Mouse (Mus musculus) forebrain, embryonic 13.5 days (tissue): ENCODE data around the gene Gm10318. TPM values are rescaled to one million over a fixed set of nuclear protein-coding genes. Genes with fewer than 3 reads are reported as not detected.

ENCODE experiments used
- ATAC-seq: fragments of 200-750 bp; cut with Nextera tagmentation; 2 replicates; pipeline ENCODE4 v1.8.0; 2017
- H3K27ac ChIP-seq: fragments of 300-500 bp; sonication (generic); 2 replicates; pipeline ENCODE4 v1.5.1; 2015; ENCODE audit warnings: inconsistent platforms, mild to moderate bottlenecking, moderate library complexity
- H3K27me3 ChIP-seq: fragments of 300-500 bp; sonication (generic); 2 replicates; pipeline ENCODE4 v1.6.1; 2015; ENCODE audit warnings: mild to moderate bottlenecking, inconsistent platforms
- H3K36me3 ChIP-seq: fragments of 300-500 bp; sonication (generic); 2 replicates; pipeline ENCODE4 v1.6.1; 2015; ENCODE audit warnings: mild to moderate bottlenecking, inconsistent platforms; ENCODE audit not compliant: poor library complexity, severe bottlenecking
- H3K4me1 ChIP-seq: fragments of 300-500 bp; sonication (generic); 2 replicates; pipeline ENCODE4 v1.6.1; 2015; ENCODE audit warnings: inconsistent platforms
- H3K4me2 ChIP-seq: fragments of 300-500 bp; sonication (generic); 2 replicates; pipeline ENCODE4 v1.6.1; 2015; ENCODE audit warnings: inconsistent platforms, mild to moderate bottlenecking, moderate library complexity
- H3K4me3 ChIP-seq: fragments of 300-500 bp; sonication (generic); 2 replicates; pipeline ENCODE4 v1.5.1; 2015; ENCODE audit warnings: mild to moderate bottlenecking, inconsistent platforms
- H3K9ac ChIP-seq: fragments of 300-500 bp; sonication (generic); 2 replicates; pipeline ENCODE4 v1.6.1; 2015; ENCODE audit warnings: mild to moderate bottlenecking, inconsistent platforms
- H3K9me3 ChIP-seq: fragments of 300-500 bp; sonication (generic); replicated peaks from 2 replicates; pipeline ENCODE4 v1.6.1; 2016; ENCODE audit warnings: inconsistent platforms
- WGBS: fragments of 180-500 bp; shearing (Covaris S2); methylation state at CpG from one replicate; pipeline ENCODE4 v1.1.7; 2015; 5-methylcytosine and 5-hydroxymethylcytosine counted together
- polyA plus RNA-seq: library from polyadenylated mRNA; unstranded; fragments of >200 nt; fragmentation: Nextera tagmentation; extraction: Ambion mirVana; gene quantifications from 2 replicates; pipeline ENCODE4 v1.2.1, GENCODE M21; 2015

The Gm10318 gene
- polyA plus RNA-seq, 1 experiment from 2014 or later = not detected

GRCm38 (mm10) chr10:77861675-77862074 is 9.0 kb downstream of the Gm10318 start, which contains the start of gene Gm3285:
Gm3285 (plus strand) TSS chr10:77861975.
- H3K36me3 ChIP-seq = no peaks in the 10 kb centered on the region
- no peak within 1 kb of the TSS for H3K9ac ChIP-seq
- no peaks in the 10 kb centered on the region; the same call in 1 of the 2 replicates for H3K27me3 ChIP-seq
- no peak within 1 kb of the TSS for H3K4me3 ChIP-seq
- H3K4me2 ChIP-seq = no peak within 1 kb of the TSS
- no peak for ATAC-seq
- 0 out of 2 replicates have a peak, but pooled peaks cover 5% of the 10 kb centered on the region for H3K4me1 ChIP-seq
- no peaks in the 10 kb centered on the region for H3K9me3 ChIP-seq
- WGBS = 45% methylated on average over 7 of the region's 7 CpGs
- no peak within 1 kb of the TSS for H3K27ac ChIP-seq

GRCm38 (mm10) chr10:77864067-77864761 is 11.6 kb downstream of the Gm10318 start:
- H3K4me2 ChIP-seq = peak overlapping the region; percentile 44
- no peaks in the 10 kb centered on the region for H3K9me3 ChIP-seq
- no peak overlapping the region for H3K27ac ChIP-seq
- peak overlapping the region; percentile 27; the same call in 1 of the 2 replicates for H3K9ac ChIP-seq
- H3K36me3 ChIP-seq = no peaks in the 10 kb centered on the region
- H3K27me3 ChIP-seq = no peaks in the 10 kb centered on the region; the same call in 1 of the 2 replicates
- peak overlapping the region; percentile 17; the same call in 1 of the 2 replicates for H3K4me3 ChIP-seq
- H3K4me1 ChIP-seq = 0 out of 2 replicates have a peak, but pooled peaks cover 5% of the 10 kb centered on the region
- 38% methylated on average over 14 of the region's 14 CpGs for WGBS
- ATAC-seq = peak; percentile 53; the same call in 1 of the 2 replicates

GRCm38 (mm10) chr10:77864762-77865143 is 12.1 kb downstream of the Gm10318 start:
- Histone ChIP-seq H3K9ac (peak overlapping the region; percentile 27; the same call in 1 of the 2 replicates), H3K27ac (no peak overlapping the region), H3K9me3 (no peaks in the 10 kb centered on the region), H3K4me2 (peak overlapping the region; percentile 44), H3K27me3 (no peaks in the 10 kb centered on the region; the same call in 1 of the 2 replicates), H3K4me3 (peak overlapping the region; percentile 17; the same call in 1 of the 2 replicates), H3K36me3 (no peaks in the 10 kb centered on the region), H3K4me1 (0 out of 2 replicates have a peak, but pooled peaks cover 5% of the 10 kb centered on the region)
- no peak for ATAC-seq
- WGBS = 40% methylated on average over 11 of the region's 11 CpGs

- WGBS = 47% methylated on average over 1 of the region's 1 CpGs
- Histone ChIP-seq H3K9me3 (no peaks in the 10 kb centered on the region), H3K27ac (no peak overlapping the region), H3K4me1 (0 out of 2 replicates have a peak, but pooled peaks cover 5% of the 10 kb centered on the region), H3K4me3 (no peak overlapping the region), H3K4me2 (no peak overlapping the region), H3K27me3 (no peaks in the 10 kb centered on the region), H3K9ac (no peak overlapping the region), H3K36me3 (no peaks in the 10 kb centered on the region)
- no peak for ATAC-seq
Measured at GRCm38 (mm10) chr10:77867546-77867945, 14.9 kb downstream of the Gm10318 start.

GRCm38 (mm10) chr10:77869651-77870050 is 17.0 kb downstream of the Gm10318 start:
- 86% methylated on average over 7 of the region's 7 CpGs for WGBS
- Histone ChIP-seq H3K36me3 (no peaks in the 10 kb centered on the region), H3K9me3 (no peaks in the 10 kb centered on the region), H3K27ac (no peak overlapping the region), H3K27me3 (no peaks in the 10 kb centered on the region), H3K4me2 (no peak overlapping the region), H3K4me3 (no peak overlapping the region), H3K9ac (no peak overlapping the region), H3K4me1 (0 out of 2 replicates have a peak, but pooled peaks cover 3% of the 10 kb centered on the region)
- ATAC-seq = no peak

GRCm38 (mm10) chr10:77878985-77879384 is 26.3 kb downstream of the Gm10318 start:
- Histone ChIP-seq H3K9me3 (no peaks in the 10 kb centered on the region), H3K27me3 (no peaks in the 10 kb centered on the region), H3K27ac (no peak overlapping the region), H3K4me2 (no peak overlapping the region), H3K36me3 (no peaks in the 10 kb centered on the region), H3K4me1 (peaks cover 5% of the 10 kb centered on the region; the same call in 1 of the 2 replicates), H3K9ac (no peak overlapping the region), H3K4me3 (no peak overlapping the region)
- WGBS = 57% methylated on average over 6 of the region's 6 CpGs
- ATAC-seq = no peak

- no peak for ATAC-seq
- Histone ChIP-seq H3K27me3 (no peaks in the 10 kb centered on the region), H3K4me2 (no peak overlapping the region), H3K4me1 (peaks cover 5% of the 10 kb centered on the region; the same call in 1 of the 2 replicates), H3K4me3 (no peak overlapping the region), H3K9me3 (no peaks in the 10 kb centered on the region), H3K9ac (no peak overlapping the region), H3K27ac (no peak overlapping the region), H3K36me3 (no peaks in the 10 kb centered on the region)
- WGBS = 87% methylated on average over 3 of the region's 3 CpGs
Measured at GRCm38 (mm10) chr10:77880305-77880704, 27.6 kb downstream of the Gm10318 start.

- Histone ChIP-seq H3K9ac (no peak overlapping the region), H3K4me2 (no peak overlapping the region), H3K9me3 (no peaks in the 10 kb centered on the region), H3K36me3 (no peaks in the 10 kb centered on the region), H3K4me3 (no peak overlapping the region), H3K27ac (no peak overlapping the region), H3K27me3 (no peaks in the 10 kb centered on the region), H3K4me1 (no peaks in the 10 kb centered on the region)
- WGBS = 87% methylated on average over 5 of the region's 5 CpGs
- ATAC-seq = no peak
Measured at GRCm38 (mm10) chr10:77882553-77882952, 29.9 kb downstream of the Gm10318 start.

- 57% methylated on average over 12 of the region's 12 CpGs for WGBS
- H3K4me3 ChIP-seq = no peak overlapping the region
- no peak overlapping the region for H3K27ac ChIP-seq
- H3K4me1 ChIP-seq = no peaks in the 10 kb centered on the region
- H3K4me2 ChIP-seq = no peak overlapping the region
- peaks cover 6% of the 10 kb centered on the region; the same call in 1 of the 2 replicates for H3K9me3 ChIP-seq
- H3K27me3 ChIP-seq = no peaks in the 10 kb centered on the region
- H3K9ac ChIP-seq = no peak overlapping the region
- no peak for ATAC-seq
- no peaks in the 10 kb centered on the region for H3K36me3 ChIP-seq
Measured at GRCm38 (mm10) chr10:77886007-77886747, 33.5 kb downstream of the Gm10318 start.

GRCm38 (mm10) chr10:77890987-77891565 is 38.4 kb downstream of the Gm10318 start:
- H3K36me3 ChIP-seq = no peaks in the 10 kb centered on the region
- no peak overlapping the region for H3K27ac ChIP-seq
- no peak; the same call in 1 of the 2 replicates for ATAC-seq
- H3K4me1 ChIP-seq = no peaks in the 10 kb centered on the region
- H3K27me3 ChIP-seq = no peaks in the 10 kb centered on the region
- H3K4me2 ChIP-seq = no peak overlapping the region
- no peak overlapping the region for H3K4me3 ChIP-seq
- WGBS = 78% methylated on average over 8 of the region's 8 CpGs
- peaks cover 6% of the 10 kb centered on the region; the same call in 1 of the 2 replicates for H3K9me3 ChIP-seq
- no peak overlapping the region for H3K9ac ChIP-seq

- WGBS = 65% methylated on average over 5 of the region's 5 CpGs
- Histone ChIP-seq H3K4me3 (no peak overlapping the region), H3K9me3 (no peaks in the 10 kb centered on the region), H3K27ac (no peak overlapping the region), H3K36me3 (no peaks in the 10 kb centered on the region), H3K27me3 (0 out of 2 replicates have a peak, but pooled peaks cover under 1% of the 10 kb centered on the region), H3K9ac (no peak overlapping the region), H3K4me2 (no peak overlapping the region), H3K4me1 (no peaks in the 10 kb centered on the region)
- no peak for ATAC-seq
Measured at GRCm38 (mm10) chr10:77895562-77895961, 42.9 kb downstream of the Gm10318 start.
